Mouse (Mus musculus) lung, postnatal 10 days (tissue): ENCODE data around the gene Trem2.
"Not testable (repeated sequence)": the region's sequence is repeated elsewhere in the genome, so short reads cannot be mapped to it uniquely, and the experiment has no call there.

Source experiments
- DNase-seq: peaks from one replicate; pipeline ENCODE4 v3.0.0; 2021

Gene Trem2

DNA sequence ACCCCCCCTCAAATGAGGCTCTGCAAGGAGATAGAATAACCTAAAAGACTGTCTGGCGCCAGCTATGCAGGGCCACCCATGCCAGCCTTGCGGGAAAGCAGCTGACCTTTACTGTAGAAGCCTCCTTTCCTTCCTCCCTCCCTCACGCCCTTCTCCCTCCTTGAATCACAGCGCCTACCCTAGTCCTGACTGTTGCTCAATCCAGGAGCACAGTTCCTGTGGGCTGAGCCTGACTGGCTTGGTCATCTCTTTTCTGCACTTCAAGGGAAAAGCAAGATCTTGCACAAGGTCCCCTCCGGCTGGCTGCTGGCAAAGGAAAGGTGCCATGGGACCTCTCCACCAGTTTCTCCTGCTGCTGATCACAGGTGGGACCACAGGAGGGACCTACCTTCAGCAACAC, at the start of gene Trem2:
Gene Trem2 (plus strand): TSS at position 171 of the 400 bp plus-strand sequence.
- peak; percentile 17 for DNase-seq

DNA sequence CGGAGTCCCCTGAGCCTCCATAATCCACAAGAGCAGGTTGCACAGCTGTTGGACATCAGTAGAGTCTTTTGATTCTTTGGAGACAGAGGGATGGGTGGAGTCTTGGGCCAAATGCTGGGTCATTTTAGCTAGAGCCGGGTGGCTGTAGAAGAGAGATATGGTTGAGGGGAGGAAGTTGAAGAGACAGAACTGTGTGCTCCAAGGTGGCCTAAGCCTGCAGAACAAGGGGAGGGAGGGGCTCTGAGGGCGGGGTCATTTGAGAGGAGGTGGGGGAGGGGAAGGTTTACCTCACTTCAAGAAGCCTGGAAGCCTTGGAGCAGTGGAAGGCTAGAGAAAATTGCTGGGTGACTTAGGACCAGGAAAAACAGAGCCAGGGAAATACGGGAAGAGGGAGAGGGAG, 47.0 kb upstream of the Trem2 start, which contains the start of gene Treml2:
Gene Treml2 (plus strand): TSS at position 296 of the 400 bp plus-strand sequence.
- DNase-seq, result no peak

DNA sequence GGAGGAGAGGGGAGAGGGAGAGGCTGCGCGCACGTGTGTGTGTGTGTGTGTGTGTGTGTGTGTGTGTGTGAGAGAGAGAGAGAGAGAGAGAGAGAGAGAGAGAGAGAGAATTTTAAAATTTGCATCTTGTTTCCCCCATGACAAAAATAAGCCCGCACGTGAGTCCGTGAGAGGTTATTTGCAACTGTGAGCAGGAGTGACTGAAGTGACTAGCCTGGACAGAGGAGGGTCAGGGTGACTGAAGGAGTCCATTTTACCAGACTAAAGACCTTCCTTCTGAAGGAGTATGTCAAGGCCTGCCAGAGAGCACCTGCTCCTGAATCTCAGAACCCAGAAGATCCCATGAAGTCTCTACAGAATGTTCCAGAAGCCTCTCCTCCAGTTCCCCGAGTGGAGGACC, 46.4 kb upstream of the Trem2 start:
- no peak for DNase-seq

DNA sequence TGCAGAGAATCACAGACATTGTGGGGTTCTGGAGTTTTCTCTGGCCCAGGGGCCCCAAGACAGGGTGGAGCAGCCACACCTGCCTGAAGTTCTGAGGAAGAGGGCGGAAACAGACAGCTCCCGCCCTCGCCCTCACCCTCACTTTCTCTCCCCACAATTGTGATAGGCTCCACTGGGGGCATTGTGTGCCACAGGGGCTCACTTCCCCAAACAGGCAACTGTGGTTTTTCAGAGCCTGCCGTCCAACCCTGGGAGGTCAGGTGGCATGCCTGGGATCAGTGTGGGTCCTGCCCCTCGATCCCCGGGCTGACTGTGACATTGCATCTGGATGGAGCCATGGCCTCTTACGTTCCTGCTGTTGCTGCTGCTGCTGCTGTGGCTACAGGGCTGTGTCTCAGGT, 46.0 kb upstream of the Trem2 start:
- peak; percentile 7 for DNase-seq

DNA sequence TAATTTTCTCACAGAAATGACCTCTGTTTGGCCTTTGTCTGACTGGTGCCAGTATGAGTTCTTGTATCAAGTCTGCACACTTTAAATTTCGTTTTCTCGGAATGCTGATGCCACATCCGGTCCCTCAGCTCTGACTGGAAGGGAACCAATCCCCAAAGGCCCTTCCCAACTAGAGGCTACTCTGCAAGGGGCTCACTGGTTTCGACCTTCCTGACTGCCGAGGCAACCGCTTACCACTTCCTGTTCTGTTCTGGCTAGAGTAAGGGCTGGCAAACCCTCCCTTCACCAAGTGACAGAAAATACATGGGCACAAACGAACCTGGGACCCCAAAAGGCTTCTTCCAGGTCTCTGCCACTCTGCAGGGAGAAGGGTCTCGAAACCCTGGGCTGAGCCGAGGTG, 45.3 kb upstream of the Trem2 start:
- no peak for DNase-seq

DNA sequence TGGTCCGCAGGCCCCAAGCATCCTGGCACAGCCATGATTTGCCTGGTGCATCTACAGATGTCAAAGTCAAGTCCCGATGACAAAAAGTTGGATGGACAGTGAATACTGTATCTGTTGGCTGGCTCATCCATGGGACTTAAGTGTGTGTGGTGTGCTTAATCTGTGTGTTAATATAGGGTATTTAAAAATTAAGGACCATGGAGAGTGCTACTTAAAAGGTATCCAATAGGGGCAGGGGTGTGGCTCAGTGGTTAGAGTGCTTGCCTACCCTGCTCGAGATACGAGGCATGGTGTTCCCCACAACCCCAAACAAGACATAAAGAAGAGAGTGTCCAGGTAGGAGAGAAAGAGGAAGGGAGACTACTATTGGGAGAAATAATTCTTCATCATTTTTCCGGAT, 44.4 kb upstream of the Trem2 start:
- no peak for DNase-seq

DNA sequence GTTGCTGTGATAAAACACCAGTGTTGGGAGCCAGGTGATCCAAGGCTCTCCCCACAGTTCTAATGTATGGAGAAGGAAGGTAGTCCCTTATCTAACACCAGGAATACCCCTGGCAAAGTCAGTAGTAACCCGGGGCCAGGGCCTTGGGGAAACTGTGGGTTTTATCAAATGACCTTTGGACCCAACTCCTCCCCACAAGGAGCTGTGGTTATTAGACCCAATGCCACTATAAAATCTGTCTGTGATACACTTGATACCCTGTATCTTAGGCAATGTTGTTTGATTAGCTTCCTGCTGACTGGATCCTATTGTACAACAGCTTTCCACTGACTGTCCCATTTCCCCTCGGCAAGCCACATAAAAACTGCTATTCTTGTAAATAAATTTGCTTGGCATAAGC, 34.1 kb upstream of the Trem2 start:
- DNase-seq, result no peak

DNA sequence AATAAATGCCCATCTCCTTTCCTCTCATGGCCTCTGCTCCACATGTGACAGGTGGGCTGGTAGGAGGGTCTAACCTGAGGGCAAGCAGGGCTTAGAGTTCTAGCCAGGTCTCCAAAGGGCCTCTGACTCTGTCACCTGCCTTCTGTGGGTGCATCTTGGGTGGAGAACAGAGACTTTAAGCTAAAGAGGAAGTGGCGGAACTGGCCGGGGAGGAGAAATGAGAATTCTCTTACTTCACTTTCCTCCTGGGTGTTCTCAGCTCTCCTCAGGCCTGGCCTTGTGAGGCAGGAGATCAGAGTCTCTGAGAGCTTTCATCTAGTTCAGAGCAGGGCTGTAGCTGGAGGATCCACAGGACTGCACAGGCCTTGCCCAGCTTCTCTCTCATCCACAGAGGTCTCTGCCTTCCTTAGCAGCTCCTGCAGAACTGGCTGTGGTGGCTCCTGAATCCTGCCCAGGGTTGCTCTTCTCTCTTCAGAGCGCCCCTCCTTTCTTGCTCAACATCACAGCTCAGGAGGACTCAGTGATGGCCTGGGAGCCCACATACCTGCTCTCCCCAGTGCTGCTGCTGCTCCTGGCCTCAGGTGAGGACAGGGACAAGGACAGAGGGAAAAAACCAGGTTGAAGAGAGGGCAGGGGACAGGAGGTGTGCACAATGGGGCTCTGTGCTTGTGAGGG, 30.2 kb upstream of the Trem2 start, which contains the start of gene B430306N03Rik:
Gene B430306N03Rik (plus strand): TSS at position 237 of the 675 bp plus-strand sequence.
- DNase-seq, result not testable (repeated sequence)

DNA sequence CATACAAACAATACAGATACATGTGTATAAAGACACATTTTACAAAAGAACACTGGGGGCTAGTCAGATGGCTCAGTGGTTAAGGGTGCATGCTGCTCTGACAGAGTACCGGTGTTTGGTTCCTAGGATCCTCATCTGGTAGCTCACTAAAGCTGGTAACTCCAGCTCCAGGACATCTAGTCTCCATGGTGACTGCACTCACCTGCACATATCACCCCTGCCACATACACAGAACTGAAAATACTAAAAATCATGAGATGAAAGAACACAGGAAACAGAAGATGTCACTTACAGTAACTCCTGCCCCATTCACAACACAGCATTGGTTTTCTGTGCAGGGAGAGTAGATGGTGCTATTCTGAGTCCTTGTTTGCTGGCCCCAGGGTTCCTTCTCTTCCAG, 27.5 kb upstream of the Trem2 start:
- DNase-seq, result no peak

DNA sequence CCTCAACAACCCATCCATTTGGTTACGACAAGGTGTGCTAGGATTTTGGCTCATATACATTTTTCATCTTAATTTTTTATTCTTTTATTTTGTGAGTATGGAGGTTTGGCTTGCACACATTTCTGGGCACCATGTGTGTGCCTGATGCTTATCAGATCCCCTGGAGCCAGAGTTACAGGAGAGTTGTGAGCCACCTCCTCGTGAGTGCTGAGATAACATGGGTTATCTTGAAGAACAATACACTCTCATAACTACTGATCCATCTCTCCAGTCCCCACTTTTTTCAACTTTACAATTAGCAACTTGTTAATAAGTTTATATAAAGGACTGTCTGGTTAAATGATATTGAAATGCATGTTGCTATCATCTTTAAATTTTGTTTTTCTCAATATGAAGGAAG, 24.9 kb upstream of the Trem2 start:
- no peak for DNase-seq

DNA sequence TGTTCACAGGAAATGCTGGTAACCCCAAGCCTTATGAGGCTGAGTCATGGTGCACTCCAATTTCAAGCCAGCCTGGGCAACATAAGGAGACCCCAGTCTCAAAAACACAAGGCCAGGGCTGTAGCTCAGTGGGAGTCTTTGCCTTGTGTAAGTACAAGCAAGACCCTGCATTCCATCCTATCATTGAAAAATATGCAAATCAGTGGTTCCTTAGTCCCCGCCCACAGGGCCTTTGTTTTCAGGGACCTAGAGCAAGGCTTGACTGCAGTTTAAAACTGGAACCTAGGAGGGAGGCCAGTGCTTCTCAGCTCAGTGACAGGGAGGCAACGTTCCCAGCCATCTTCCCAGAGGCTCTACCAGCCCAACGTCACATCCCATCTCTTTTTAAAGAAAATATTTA, 23.0 kb upstream of the Trem2 start:
- DNase-seq, result no peak

DNA sequence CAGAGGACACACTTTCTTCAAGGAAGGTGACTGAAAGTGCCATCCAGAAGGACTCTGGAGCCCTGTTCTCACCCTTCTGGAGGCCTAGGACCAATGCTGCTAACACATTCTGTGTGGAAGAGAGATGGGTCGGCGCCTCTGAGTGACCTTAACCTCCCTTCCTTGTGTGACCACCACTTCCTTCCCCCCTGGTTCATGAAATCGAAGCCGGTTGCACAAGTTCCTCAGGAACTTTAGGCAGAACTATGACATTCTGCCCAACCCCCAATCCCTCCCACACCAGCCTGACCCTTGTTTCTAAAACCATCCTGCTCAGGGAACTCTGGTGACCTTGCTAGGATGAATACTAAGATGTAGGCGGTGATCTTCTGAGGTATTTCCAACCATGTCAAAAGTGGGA, 21.9 kb upstream of the Trem2 start:
- DNase-seq, result no peak

DNA sequence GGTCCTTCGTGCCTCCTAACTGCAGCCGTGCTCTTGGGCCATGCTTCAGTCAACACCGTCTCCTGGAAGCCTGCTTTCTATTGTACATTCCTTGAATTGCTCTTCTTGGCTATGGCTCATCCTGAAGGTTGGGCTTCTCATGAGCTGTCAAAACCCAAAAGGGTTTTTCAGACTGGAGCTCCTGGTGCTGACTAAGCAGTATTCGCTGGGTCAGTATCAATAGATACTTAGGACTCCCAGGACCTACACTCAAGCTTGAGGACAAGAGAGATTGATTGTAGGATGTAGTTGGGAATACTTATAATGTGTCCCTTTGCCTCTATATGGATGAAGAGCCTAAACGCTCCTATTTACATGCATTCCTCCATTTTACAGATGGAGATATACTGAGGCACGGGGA, 21.1 kb upstream of the Trem2 start:
- DNase-seq, result no peak

DNA sequence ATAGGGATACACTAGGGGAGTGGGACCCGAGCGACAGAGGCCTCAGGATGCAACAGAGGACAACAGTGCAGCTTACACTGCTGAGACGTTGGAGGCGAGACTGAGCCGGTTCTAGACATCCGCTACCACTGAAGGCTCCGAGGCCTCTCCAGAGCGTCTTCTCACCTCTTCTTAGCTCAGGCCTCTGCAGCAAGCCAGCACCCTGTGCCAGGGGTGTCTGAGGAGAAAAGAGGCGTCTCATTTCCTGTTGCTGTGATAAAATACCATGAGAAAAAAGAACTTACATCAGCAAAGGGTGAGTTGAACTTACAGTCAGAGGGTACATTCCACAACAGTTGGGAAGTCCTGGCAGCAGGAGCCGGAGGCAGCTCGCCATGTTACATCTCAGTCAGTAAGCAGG, 20.6 kb upstream of the Trem2 start:
- DNase-seq, result no peak

DNA sequence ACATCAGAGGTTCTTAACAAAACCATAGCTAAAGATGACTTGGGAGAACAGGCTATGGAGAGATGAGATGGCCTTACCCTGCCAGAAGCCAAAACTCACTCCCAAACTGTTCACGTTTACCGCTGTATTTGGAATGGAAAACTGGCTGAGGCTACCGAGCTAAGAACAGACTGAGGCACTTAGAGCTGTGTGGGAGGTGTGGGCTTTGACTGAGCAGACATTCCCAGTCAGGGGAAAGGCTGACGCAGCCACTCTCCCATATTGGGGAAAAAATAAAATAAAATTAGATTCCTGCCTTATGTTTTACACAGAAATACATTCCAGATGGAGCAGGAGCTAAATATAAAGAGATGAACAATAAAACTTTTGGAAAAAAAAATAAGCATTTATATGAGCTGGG, 19.5 kb upstream of the Trem2 start:
- no peak for DNase-seq

DNA sequence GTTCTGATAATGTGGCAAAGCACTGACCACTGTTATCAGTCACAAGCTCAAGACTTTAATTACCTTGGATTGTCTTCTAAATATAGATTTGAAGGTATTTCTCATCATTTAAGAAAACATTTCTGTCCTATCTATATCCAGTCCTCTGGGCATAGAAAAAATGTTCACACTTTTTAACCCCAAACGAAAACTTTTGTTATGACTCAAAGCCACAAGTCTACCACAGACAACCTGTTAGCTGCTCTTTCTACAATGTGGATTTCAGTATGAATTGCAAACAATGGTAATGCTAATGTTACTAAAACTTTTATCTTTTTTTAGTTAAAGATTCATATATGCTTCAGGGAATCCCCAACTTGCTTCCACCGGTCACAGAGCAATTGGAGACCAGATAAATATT, 13.7 kb upstream of the Trem2 start:
- no peak for DNase-seq

DNA sequence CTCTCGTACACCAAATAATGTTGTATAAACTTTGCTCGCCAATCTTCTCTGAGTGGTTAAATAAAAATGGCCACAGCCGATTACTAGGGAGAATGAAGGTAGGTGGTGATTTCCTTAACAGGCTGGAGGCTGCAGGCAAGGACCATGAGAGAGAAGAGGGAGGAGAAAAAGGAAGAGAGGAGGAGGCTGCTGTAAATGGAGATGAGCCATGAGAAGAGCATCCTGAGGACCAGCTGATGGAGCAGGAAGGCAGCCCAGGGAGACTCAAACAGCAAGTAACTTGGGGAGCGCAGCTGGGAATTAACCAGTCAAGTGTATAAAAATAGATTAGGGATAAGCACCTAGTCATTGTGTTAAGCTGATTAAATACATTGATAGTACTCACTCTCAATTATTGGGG, 12.0 kb upstream of the Trem2 start:
- no peak for DNase-seq

DNA sequence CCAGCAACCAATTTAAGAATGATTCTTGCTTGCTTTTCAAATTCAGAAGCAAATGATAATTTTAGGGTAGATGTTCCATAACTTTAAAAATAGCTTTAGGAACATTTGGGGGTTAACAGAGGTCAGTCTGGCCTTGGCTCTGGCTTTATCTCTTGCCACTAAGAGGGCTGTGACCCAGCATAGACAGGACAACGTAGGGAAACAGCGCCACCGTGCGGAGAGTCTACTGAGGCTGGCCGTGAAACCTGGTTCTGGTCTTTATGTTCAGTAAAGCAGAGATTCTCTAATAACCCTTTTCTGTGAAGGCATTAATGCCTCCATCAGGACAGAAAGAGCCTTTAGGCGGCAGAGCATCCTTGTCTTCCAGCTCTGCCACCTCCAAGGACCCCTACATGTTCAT, 9.3 kb upstream of the Trem2 start:
- peak; percentile 79 for DNase-seq

DNA sequence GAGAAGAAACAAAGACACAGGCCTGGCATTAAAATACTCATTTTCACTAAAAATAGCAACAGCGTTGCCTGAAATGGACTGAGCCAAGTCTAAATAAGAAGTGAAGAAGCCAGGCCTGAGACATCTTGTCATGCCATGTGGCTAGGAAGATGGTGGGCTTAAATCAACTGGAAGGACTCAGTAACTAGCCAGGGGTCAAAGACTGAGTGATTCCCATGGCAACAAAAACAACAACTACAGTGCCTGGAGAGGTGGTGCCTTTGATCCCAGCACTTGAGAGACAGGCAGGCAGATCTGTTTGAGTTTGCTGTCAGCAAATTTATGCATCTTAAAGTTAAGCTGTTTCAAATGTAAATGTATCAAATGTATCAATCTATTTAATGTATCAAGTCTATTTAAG, 5.9 kb upstream of the Trem2 start:
- DNase-seq, result no peak

DNA sequence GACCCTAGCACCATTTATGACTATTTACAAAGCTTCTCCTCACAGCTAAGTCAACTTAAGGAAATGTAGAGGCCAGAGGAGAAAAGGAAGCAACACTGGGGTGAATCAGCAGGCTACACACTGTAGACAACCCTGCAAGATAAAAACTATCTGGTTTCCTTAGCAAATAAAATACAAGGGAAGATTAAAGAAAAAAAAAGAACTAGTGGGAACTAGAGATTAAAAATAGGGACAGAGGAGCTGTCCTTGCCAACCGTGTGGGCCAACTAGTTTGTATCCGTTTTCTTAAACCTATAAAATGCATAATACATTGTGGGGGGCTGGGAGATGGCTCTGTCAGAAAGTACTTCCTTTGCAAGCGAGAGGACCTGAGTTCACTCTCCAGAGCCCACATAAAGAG, 4.3 kb upstream of the Trem2 start:
- no peak for DNase-seq

DNA sequence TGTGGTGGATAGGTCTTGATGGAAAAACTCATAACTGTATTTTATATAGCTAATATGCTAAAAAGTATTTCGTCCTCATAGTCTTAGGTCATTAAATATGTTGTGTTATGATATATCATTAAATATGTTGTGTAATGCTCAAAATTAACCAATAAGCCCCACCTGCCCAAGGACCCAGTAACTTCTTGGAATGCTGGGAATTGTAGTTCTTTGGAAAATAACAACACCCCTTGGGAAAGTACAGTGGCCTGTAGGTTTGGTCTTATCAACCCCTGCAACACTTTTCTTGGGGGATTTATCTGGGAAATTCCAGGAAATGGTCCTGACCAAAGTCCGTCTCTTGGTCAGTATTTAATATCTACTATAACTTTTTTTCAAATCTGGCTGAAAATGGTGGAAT, 3.1 kb upstream of the Trem2 start:
- no peak for DNase-seq

DNA sequence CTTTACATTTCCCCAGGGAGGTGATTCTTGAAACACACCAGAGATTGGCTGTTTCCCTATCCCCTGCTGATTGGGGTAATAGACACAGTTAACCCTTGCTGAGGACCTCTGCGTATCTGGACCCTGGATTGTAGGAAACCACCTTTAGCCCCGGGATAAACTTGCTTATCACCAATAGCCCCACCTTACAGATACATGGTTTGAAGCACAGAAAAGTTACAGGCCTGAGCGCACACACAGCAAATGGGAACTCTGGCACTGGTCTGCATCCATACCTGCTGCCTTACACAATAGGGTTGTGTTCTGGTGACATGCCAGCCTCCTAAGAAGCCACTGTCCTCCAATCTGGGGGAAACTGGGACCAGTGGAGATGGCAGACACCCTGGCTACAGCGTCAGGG, 377 bp upstream of the Trem2 start:
- DNase-seq, result no peak

DNA sequence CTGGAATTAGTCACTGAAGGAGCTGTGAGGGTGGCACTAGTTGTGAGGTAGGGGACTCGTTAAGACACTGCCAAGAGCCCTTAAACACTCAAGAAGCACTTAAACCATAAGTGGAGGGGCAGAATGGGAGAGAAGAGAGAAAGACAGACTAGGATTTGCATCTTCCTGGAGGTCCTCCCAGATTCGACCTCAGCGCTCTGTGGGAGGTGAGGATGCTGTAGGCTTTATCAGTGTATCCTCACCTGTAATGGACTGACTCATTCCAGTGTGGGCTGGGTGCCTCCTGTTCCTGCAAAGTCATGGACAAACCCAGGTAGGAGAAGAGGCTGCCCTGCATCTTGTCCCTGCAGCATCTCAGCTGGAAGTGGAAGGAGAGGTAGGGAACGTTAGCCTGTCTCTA, 633 bp downstream of the Trem2 start:
- no peak for DNase-seq

DNA sequence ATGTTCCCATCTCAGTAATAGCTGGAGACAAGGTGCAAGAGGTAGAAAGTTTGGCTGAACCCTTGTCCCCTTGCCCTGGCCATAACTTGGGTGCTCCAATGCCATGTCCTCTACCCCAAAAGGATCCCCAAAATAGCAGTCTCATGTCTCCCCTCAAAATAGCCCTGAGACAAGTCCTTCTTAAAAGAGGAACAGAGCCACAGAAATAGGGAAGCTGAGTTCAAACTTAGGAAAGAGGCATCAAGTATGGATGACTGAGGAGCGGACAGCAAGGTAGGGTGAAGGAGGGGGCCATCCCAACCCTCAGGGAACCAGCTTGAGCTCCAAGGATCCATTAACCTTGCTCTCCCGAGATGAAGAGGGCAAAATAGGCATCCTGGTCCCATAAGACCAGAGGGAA, 1.1 kb downstream of the Trem2 start:
- no peak for DNase-seq

DNA sequence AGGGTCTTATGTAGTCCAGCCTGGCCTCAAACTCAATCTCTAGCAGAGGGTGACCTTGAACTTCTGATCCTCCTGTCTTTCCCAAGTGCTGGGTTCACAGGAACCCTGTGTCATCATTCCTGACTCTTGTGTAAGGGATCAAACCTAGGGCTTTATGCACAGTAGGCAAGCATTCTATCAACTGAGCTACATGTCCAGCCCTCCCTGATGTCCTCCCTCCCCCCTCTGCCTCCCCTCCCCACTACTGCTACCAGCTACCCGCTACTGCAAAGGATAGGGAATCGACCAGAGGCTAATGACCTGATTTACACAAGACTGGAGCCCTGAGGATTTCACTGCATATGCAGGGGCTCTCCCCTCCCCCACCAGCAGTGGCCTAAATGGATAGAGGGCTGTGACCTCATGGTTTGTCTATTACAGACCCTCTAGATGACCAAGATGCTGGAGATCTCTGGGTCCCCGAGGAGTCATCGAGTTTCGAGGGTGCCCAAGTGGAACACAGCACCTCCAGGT, 4.5 kb downstream of the Trem2 start:
- DNase-seq, result no peak
